Mouse (Mus musculus) T-helper 1 cell (primary cell): ENCODE results near the gene Best3.
"Not testable (repeated sequence)": the region's sequence is repeated elsewhere in the genome, so short reads cannot be mapped to it uniquely, and the experiment has no call there.

Experiments
- in situ Hi-C: fragments of 300-600 bp; cut with MboI, MseI; formaldehyde crosslinking; loops from one replicate; pipeline ENCODE4 v1.15.1; 2025; ENCODE audit warnings: high pct_unique_total_duplicates

The Best3 gene

GRCm38 (mm10) chr10:117025776-117026175 is 39.7 kb downstream of the Best3 start:
- in situ Hi-C loops, result not testable (repeated sequence)

GRCm38 (mm10) chr10:117026176-117026575 is 40.1 kb downstream of the Best3 start:
- in situ Hi-C loops, result no loop called here

DNA sequence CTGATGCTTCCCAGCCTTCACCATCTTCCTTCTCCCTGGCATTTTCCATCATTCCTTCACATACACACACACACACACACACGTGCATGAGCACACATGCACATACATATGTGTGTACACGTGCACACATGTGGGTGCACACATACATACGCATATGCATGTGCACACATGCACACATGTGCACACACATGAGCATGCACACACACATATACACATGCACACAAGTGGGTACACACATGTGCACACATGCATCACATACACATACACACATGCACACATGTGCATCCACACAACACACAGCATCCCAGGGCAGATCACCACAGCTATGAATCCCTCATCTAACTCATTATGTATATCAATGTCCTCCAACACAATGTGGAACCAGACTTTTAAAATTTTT is 45.0 kb downstream of the Best3 start:
- in situ Hi-C loops, result no loop called here

DNA sequence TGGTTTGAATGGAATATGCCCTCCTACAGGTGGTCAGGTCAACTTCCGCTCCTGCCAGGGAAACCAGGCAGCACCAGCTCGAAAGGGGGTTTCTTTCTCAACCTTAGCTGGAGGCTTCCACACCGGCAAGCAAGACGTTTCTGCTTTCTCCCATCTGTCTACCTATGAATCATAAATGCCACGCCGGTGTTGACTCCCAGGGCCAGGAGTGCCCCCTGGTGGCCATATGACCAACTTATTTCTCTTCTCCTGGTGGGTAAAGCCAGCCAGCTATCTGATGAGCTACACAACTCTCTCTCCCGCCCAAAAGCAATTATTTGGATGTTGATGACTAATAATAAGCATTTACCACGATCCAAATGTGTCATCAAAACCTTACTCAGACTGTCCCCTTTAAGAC is 47.7 kb downstream of the Best3 start:
- in situ Hi-C loops, result no loop called here

- in situ Hi-C loops, result no loop called here
Measured at GRCm38 (mm10) chr10:117040355-117040754, 54.2 kb downstream of the Best3 start.

DNA sequence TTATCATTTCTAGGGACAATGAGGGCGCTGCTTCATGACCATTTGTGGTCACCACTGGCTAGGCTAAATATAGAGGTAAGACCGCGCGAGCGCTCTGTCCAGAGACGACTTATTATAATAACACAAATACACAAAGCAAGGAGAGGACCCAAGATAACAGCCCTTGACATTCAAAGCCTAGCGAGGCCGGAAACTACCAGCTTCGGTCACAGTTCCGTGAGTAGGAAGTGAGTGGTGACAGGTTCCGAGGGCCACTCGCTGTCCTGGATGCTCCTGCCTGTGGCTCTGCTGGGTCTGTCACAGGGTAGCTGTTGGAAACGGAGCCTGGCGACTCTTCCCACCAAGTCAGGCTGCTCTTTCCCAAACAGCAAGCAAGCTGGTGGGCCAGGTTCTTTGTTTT is 56.2 kb downstream of the Best3 start:
- in situ Hi-C loops, result no loop called here

DNA sequence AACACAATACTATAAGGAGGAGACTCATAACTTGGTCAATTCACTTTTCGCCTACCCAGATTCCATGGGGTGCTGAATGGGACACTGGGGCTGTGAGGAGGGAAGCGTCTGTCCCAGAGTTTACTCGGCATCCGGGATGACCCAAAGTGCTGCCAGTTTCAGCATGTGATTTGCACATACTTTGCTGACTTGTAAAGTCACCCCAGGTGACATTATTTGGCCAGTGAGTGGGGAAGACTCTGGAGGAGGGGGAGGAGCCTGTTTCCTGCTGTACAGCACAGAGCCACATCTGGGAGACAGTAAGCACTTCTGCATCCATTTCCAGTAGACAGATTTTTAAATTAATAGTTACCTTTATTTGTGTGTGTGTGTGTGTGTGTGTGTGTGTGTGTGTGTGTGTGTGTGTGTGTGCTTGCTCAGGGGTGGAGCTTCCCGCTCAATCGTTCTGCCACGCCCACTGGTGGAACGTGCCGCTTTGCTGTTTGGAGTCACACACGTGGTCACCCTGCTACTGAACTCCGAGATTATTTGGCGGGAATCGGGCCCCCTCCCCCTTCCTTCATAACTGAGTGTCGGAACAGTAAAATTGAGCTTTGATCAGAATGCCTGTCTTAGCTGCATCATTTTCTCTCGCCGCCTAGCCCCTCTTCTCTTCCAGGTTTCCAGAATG is 57.5 kb downstream of the Best3 start:
- in situ Hi-C loops, result not testable (repeated sequence)

- in situ Hi-C loops, result no loop called here
Measured at GRCm38 (mm10) chr10:117045175-117046056, 59.3 kb downstream of the Best3 start, which contains the start of gene Lrrc10. Gene Lrrc10, plus strand, starts transcription at chr10:117045341.

DNA sequence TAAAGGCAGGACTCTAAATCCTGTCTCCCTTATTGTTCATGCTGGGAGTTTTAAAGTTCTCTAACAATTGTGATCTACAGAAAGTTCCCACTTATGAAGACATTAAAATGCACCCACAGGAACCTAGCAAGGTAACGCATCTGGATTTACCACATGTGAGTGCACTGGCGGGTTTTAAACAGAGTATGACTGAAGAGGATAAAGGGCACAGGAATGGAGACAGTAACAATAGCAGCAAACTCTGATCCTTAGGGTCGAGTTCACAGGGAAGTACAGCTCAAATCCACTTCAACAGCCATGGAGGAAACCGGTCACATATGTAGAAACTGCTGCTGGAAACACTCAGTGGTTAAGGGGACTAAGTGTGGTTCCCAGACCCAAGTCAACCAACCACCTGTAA is 63.1 kb downstream of the Best3 start:
- in situ Hi-C loops, result no loop called here

DNA sequence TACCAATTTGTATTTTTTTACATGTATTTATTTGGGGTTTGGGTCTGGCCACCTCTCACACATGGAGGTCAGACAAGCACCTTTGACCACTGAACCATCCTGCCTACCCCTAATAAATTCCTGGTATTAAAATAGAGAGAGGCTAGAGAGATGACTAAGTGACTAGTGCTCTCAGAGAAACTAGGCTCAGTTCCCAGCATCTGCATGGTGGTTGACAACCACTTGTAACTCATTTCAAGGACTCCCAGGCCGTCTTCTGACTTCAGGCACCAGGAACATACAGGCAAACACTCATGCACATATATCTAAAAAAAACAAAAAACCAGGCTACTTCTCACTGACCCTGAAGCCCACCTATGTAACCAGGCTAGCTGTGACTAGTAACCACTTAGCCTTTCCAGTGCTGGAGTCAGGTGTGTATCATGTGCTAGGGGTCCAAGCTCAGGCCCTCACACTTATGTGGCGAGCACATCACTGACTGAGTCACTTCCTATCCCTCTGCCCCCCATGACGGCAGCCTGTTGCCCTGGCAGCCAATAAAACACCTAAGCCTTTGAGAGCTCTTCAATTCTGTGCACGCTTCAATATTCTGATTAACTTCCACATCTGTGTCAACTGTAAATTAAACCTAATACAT is 64.0 kb downstream of the Best3 start:
- in situ Hi-C loops, result no loop called here

DNA sequence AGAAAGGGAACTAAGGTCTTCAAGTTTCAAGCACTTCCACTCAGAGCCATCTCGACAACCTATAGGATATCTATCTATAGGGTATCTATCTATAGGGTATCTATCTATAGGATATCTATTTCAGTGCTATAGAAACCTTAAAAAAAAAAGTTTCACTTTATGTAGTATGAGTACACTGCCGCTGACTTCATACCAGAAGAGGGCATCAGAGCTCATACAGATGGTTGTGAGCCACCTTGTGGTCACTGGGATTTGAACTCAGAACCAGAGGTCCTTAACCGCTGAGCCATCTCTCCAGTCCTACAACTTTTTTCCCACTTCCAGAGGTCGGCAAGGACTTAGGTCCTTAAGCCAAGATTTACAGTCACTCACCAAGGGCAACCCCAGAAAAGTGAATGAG is 69.6 kb downstream of the Best3 start:
- in situ Hi-C loops, result no loop called here

DNA sequence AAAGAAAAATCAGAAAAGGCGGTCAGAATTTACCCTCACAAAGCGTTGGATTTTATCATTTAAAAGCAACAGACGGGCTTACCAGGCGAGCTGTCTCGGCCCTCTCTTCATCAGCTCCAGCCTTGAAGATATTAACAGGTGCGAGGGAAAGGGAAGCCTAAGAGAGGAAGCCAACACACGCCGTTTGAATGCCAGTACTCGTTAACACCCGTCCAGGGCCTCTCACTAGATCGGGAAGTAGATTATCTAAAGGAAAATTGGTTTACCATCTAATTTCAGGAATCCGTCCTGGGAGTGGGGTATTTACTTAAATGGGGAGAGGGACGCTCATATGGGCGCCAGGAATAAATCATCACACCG is 76.8 kb downstream of the Best3 start:
- in situ Hi-C loops, result no loop called here

DNA sequence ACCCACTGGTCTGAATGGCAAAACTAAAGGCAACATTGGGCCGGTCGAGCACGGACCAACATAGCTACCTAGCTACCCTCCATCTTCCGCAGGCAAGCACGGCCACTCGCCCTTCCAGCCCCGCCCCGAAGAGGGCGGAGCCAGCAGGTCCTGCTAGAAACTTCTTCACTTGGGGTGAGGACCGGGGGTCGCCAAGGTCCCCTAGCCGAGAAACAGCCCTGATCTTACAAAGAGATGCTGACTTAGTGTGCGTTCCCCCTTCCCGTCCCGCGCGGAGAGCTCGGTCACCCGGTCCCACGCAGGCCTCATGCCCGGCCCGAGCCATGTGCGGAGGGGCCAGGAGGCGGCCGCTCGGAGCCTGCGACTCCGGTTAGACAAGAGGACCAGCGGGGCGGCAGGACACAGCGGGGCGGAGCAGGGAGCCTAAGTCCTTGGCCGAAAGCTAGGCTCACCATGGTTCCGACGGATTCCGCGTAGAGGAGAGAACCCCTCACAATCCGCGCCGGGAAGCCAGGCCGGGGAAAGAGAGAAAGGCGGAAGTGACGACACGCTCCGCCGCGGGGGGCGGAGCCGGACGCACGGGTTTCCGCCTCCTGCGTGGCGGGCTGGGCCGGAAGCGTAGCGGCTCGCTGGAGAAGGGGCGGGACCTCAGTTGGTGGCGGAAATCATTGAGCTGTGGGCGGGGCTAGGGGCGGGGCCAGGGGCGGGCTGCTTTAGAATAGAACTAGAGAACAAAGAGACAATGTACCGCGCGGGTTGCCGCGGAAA is 77.3 kb downstream of the Best3 start, which contains the start of gene Cct2:
Gene Cct2 (minus strand): TSS at position 561 of the 768 bp plus-strand sequence.
- in situ Hi-C loops, result no loop called here

DNA sequence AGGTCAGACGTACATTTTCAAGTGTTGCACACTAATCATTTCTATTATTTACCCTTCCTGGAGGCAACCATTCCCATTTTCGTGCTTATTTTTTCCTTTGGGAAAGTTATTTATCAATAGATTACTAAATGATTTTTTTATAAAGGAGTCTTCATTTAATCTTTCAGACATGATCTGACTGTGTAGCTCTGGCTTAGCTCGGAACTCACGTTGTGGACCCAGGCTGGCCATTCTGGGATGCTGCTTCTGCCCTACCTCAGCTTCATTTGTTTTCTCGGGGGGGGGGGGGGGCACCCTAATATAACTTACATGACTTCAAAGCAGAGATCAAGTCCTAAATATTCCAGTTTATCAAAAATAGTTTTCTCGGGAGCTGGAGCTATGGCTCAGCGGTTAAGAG is 78.0 kb downstream of the Best3 start:
- in situ Hi-C loops, result no loop called here

DNA sequence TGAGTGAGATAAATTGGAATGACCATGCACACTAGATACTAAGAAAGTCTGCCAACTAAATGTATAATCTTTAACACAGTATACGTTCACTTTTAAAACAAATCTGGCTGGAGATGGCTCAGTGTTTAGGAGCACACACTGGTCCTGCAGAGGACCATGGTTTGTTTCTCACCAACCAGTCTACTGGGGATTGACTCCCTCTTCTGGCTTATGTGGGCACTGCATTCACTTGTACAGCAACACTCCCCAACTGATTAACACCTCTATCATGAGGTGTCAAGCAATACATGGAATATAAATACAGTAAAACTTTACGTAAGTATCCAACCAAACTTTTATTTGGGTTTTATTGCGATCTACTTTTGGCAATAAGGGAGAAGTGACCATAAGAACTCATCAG is 83.0 kb downstream of the Best3 start:
- in situ Hi-C loops, result no loop called here

- in situ Hi-C loops, result no loop called here
Measured at GRCm38 (mm10) chr10:117072191-117072888, 86.2 kb downstream of the Best3 start.

GRCm38 (mm10) chr10:117073176-117073575 is 87.1 kb downstream of the Best3 start:
- in situ Hi-C loops, result no loop called here
